ENCODE assay signal across 21 mouse cellular contexts in genomic region chr1:123978597-123978996, GRCm38 (mm10).
DNase-seq lines count a peak whose midpoint lies in the region; ATAC-seq lines count a peak whose summit lies in the region.
"Had no signal": no experiment of that assay in that cellular context is flagged by ENCODE, and none has a peak within 500 bp of the region (broad histone marks: within the 10 kb centered on the region; RNA-seq: fewer than 3 reads in every experiment).

No protein-coding gene starts in this region.

- H3K4me1 ChIP-seq in forebrain, embryonic 16.5 days (replicated peaks; ENCODE audit: control insufficient read depth, insufficient read depth, low read length) = no peaks in the 10 kb centered on the region
- H3K4me1 ChIP-seq in forebrain, embryonic 15.5 days = no peaks in the 10 kb centered on the region
- H3K4me1 ChIP-seq: embryonic facial prominence, embryonic 10.5 days; embryonic facial prominence, embryonic 12.5 days; forebrain, embryonic 12.5 days had no signal

- no peak overlapping the region for H3K4me2 ChIP-seq in forebrain, embryonic 16.5 days (ENCODE audit: low read length)
- H3K4me2 ChIP-seq in forebrain, embryonic 15.5 days (replicated peaks) = no peak overlapping the region
- H3K4me2 ChIP-seq: embryonic facial prominence, embryonic 12.5 days; forebrain, embryonic 12.5 days had no signal

- H3K4me3 ChIP-seq in forebrain, embryonic 16.5 days (replicated peaks; ENCODE audit: low read length) = no peak overlapping the region
- no peak overlapping the region for H3K4me3 ChIP-seq in forebrain, embryonic 15.5 days
- H3K4me3 ChIP-seq: embryonic facial prominence, embryonic 10.5 days; embryonic facial prominence, embryonic 12.5 days; forebrain, embryonic 12.5 days had no signal

- H3K27ac ChIP-seq in forebrain, embryonic 16.5 days (ENCODE audit: low read length) = no peak overlapping the region
- no peak overlapping the region for H3K27ac ChIP-seq in forebrain, embryonic 15.5 days (replicated peaks)
- H3K27ac ChIP-seq: embryonic facial prominence, embryonic 10.5 days; embryonic facial prominence, embryonic 12.5 days; forebrain, embryonic 12.5 days had no signal

- H3K9ac ChIP-seq in forebrain, embryonic 16.5 days (replicated peaks; ENCODE audit: low read depth, low read length) = no peak overlapping the region
- no peak overlapping the region for H3K9ac ChIP-seq in forebrain, embryonic 15.5 days (replicated peaks)
- H3K9ac ChIP-seq: embryonic facial prominence, embryonic 12.5 days; forebrain, embryonic 12.5 days had no signal

- ATAC-seq in forebrain, embryonic 16.5 days = peak; percentile 64; the same call in 1 of the 2 replicates
- ATAC-seq in forebrain, embryonic 15.5 days (replicated peaks) = no peak
- ATAC-seq in frontal cortex, adult (ENCODE audit: low TSS enrichment) = peak; percentile 53
- ATAC-seq: activated CD4-positive, CD25-positive, alpha-beta regulatory T cell, adult 4 months; Patski had no signal

- no peaks in the 10 kb centered on the region for H3K36me3 ChIP-seq in forebrain, embryonic 16.5 days (ENCODE audit: control insufficient read depth, insufficient read depth)
- H3K36me3 ChIP-seq in forebrain, embryonic 15.5 days = no peaks in the 10 kb centered on the region
- H3K36me3 ChIP-seq: embryonic facial prominence, embryonic 10.5 days; embryonic facial prominence, embryonic 12.5 days; forebrain, embryonic 12.5 days had no signal

- 28% methylated on average over 1 of the region's 1 CpGs for WGBS in forebrain, embryonic 16.5 days
- WGBS in forebrain, embryonic 15.5 days = 39% methylated on average over 1 of the region's 1 CpGs

- no peaks in the 10 kb centered on the region for H3K9me3 ChIP-seq in forebrain, embryonic 16.5 days (ENCODE audit: control insufficient read depth, low read length)
- no peaks in the 10 kb centered on the region for H3K9me3 ChIP-seq in forebrain, embryonic 15.5 days
- H3K9me3 ChIP-seq: embryonic facial prominence, embryonic 10.5 days; embryonic facial prominence, embryonic 12.5 days; forebrain, embryonic 12.5 days had no signal

- no peak for DNase-seq in frontal cortex, postnatal 25 days (ENCODE audit: low spot score in 2 of 2)
- peak; percentile 7 for DNase-seq in Muller cell, postnatal 12 days (ENCODE audit: inconsistent ontology term)
- DNase-seq in brain, adult 2 months (ENCODE audit: low read depth, low spot score) = peak; percentile 33
- DNase-seq in kidney, adult 11 months = no peak
- no peak for DNase-seq in left cerebral cortex, adult 8-10 months (ENCODE audit: low spot score in 2 of 2)
- DNase-seq: adrenal gland, adult 8-10 months; adrenal gland, postnatal 14 days; adrenal gland, postnatal 36 days; cerebellum, adult 11-12 months; cerebellum, adult 2 months; cerebellum, adult 9-10 months; cerebellum, postnatal 10 days; cerebellum, postnatal 25 days had no signal

- no peaks in the 10 kb centered on the region for H3K27me3 ChIP-seq in forebrain, embryonic 16.5 days (replicated peaks; ENCODE audit: control insufficient read depth, insufficient read depth, low read length)
- H3K27me3 ChIP-seq in forebrain, embryonic 15.5 days = no peaks in the 10 kb centered on the region
- H3K27me3 ChIP-seq: embryonic facial prominence, embryonic 12.5 days; forebrain, embryonic 12.5 days; Patski had no signal

Comparison
In these comparisons a context has a peak if more than half of its experiments do, and no peak if none do; other contexts are left out.
1. DNase-seq: peak in Muller cell, postnatal 12 days (single experiment) and brain, adult 2 months (single experiment); none in frontal cortex, postnatal 25 days (0 of 2), kidney, adult 11 months (single experiment) and left cerebral cortex, adult 8-10 months (0 of 2).